Mouse (Mus musculus) hindbrain, embryonic 13.5 days (tissue): ENCODE data around the gene Mum1l1. TPM values are rescaled to one million over a fixed set of nuclear protein-coding genes. Genes with fewer than 3 reads are reported as not detected.
"Not testable (repeated sequence)": the region's sequence is repeated elsewhere in the genome, so short reads cannot be mapped to it uniquely, and the experiment has no call there.

Source experiments
- ATAC-seq: fragments of 200-750 bp; cut with Nextera tagmentation; 2 replicates; pipeline ENCODE4 v1.8.0; 2017; ENCODE audit warnings: moderate TSS enrichment; ENCODE audit not compliant: low FRiP score
- H3K27ac ChIP-seq: fragments of 300-500 bp; sonication (generic); 2 replicates; pipeline ENCODE4 v1.5.1; 2015; ENCODE audit warnings: inconsistent platforms, mild to moderate bottlenecking, moderate library complexity
- H3K27me3 ChIP-seq: fragments of 300-500 bp; sonication (generic); 2 replicates; pipeline ENCODE4 v1.6.1; 2015; ENCODE audit warnings: mild to moderate bottlenecking, inconsistent platforms
- H3K36me3 ChIP-seq: fragments of 300-500 bp; sonication (generic); 2 replicates; pipeline ENCODE4 v1.6.1; 2015; ENCODE audit warnings: mild to moderate bottlenecking, inconsistent platforms
- H3K4me1 ChIP-seq: fragments of 300-500 bp; sonication (generic); replicated peaks from 2 replicates; pipeline ENCODE4 v1.6.1; 2015; ENCODE audit warnings: inconsistent platforms
- H3K4me2 ChIP-seq: fragments of 300-500 bp; sonication (generic); 2 replicates; pipeline ENCODE4 v1.6.1; 2015; ENCODE audit warnings: inconsistent platforms, mild to moderate bottlenecking, moderate library complexity
- H3K4me3 ChIP-seq: fragments of 300-500 bp; sonication (generic); 2 replicates; pipeline ENCODE4 v1.5.1; 2015; ENCODE audit warnings: mild to moderate bottlenecking, inconsistent platforms
- H3K9ac ChIP-seq: fragments of 300-500 bp; sonication (generic); 2 replicates; pipeline ENCODE4 v1.6.1; 2015; ENCODE audit warnings: mild to moderate bottlenecking, inconsistent platforms
- H3K9me3 ChIP-seq: fragments of 300-500 bp; sonication (generic); 2 replicates; pipeline ENCODE4 v1.6.1; 2016; ENCODE audit warnings: inconsistent platforms
- WGBS: fragments of 180-500 bp; shearing (Covaris S2); methylation state at CpG from one replicate; pipeline ENCODE4 v1.1.7; 2015; 5-methylcytosine and 5-hydroxymethylcytosine counted together
- polyA plus RNA-seq: library from polyadenylated mRNA; unstranded; fragments of >200 nt; fragmentation: Nextera tagmentation; extraction: Ambion mirVana; gene quantifications from 2 replicates; pipeline ENCODE4 v1.2.1, GENCODE M21; 2015

Mum1l1 gene
- 7.6 and 9.7 TPM in 2 replicates for polyA plus RNA-seq

- H3K27ac ChIP-seq: no peak within 1 kb of the TSS
- WGBS: 8% methylated on average over 31 of the region's 31 CpGs
- H3K4me1 ChIP-seq: no peaks in the 10 kb centered on the region
- peak within 1 kb of the TSS; percentile 59 for H3K4me2 ChIP-seq
- peaks cover 3% of the 10 kb centered on the region; the same call in 1 of the 2 replicates for H3K27me3 ChIP-seq
- peak within 1 kb of the TSS; percentile 60; the same call in 1 of the 2 replicates for H3K9ac ChIP-seq
- H3K36me3 ChIP-seq: no peaks in the 10 kb centered on the region
- H3K4me3 ChIP-seq: peak within 1 kb of the TSS; percentile 47
- H3K9me3 ChIP-seq: no peaks in the 10 kb centered on the region
- ATAC-seq: peak; percentile 91
Observed at GRCm38 (mm10) chrX:139209829-139210225, at the start of gene Mum1l1. Gene Mum1l1 (plus strand): TSS chrX:139210042.

DNA sequence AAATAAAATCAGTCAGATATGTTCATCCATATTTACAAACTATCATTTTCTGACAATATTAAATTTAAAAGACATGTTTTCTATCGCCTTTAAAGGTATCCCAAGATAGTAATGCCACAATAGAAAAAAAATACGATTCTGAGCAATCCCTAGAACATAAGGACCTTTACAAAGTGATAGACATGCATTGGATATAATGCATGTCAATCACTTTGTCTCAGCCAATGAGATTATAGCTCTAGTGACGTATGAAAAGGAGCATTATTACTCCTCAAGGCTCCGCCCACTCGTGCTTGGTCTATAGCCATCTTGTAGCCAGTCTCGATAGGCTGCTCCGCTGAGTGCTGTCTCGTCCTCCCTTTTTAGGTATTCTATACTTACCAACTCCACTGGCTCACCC is 30.9 kb upstream of the Mum1l1 start, which contains the start of gene 4933428M09Rik:
Gene 4933428M09Rik (plus strand): TSS at position 301 of the 400 bp plus-strand sequence.
- Histone ChIP-seq H3K27ac (no peak within 1 kb of the TSS), H3K4me1 (no peaks in the 10 kb centered on the region), H3K9me3 (no peaks in the 10 kb centered on the region), H3K36me3 (no peaks in the 10 kb centered on the region), H3K4me2 (no peak within 1 kb of the TSS), H3K4me3 (no peak within 1 kb of the TSS), H3K9ac (no peak within 1 kb of the TSS), H3K27me3 (no peaks in the 10 kb centered on the region)
- ATAC-seq: no peak
- WGBS: 92% methylated on average over 8 of the region's 8 CpGs

DNA sequence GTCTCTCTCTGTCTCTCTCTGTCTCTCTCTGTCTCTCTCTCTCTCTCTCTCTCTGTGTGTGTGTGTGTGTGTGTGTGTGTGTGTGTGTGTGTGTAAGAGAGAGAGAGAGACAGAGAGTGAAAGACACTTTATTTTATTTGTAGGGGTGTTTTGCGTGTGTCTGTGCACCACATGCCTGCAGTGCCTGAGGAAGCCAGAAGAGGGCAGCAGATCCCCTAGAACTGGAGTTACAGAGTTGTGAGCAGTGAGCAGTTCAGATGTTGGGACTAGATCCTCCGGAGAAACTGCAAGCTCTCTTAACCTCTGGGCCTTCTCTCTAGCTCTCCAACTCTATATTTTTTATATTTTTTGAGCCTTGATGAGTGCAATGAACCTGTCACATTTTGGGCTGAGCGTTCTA is 18.3 kb upstream of the Mum1l1 start:
- not testable (repeated sequence) for H3K36me3 ChIP-seq, H3K4me1 ChIP-seq, H3K4me2 ChIP-seq, ATAC-seq, H3K9me3 ChIP-seq, H3K27ac ChIP-seq, H3K27me3 ChIP-seq, H3K9ac ChIP-seq, H3K4me3 ChIP-seq
- 97% methylated on average over 3 of the region's 3 CpGs for WGBS

- WGBS: 57% methylated on average over 1 of the region's 1 CpGs
- Histone ChIP-seq H3K9me3 (no peaks in the 10 kb centered on the region), H3K4me1 (no peaks in the 10 kb centered on the region), H3K9ac (no peak overlapping the region), H3K4me3 (no peak overlapping the region), H3K27me3 (peaks cover 3% of the 10 kb centered on the region; the same call in 1 of the 2 replicates), H3K36me3 (no peaks in the 10 kb centered on the region), H3K27ac (no peak overlapping the region), H3K4me2 (no peak overlapping the region)
- no peak for ATAC-seq
Observed at GRCm38 (mm10) chrX:139194572-139195279, 15.1 kb upstream of the Mum1l1 start.

- not testable (repeated sequence) for H3K9ac ChIP-seq, H3K27me3 ChIP-seq, H3K4me1 ChIP-seq, H3K9me3 ChIP-seq, H3K27ac ChIP-seq, H3K36me3 ChIP-seq
- ATAC-seq: 0 out of 2 replicates have a peak, but pooled peaks have one; percentile 36
- peak overlapping the region; percentile 47; the same call in 1 of the 2 replicates for H3K4me3 ChIP-seq
- WGBS: 81% methylated on average over 4 of the region's 4 CpGs
- peak overlapping the region; percentile 59 for H3K4me2 ChIP-seq
Observed at GRCm38 (mm10) chrX:139209191-139209828, 532 bp upstream of the Mum1l1 start.

DNA sequence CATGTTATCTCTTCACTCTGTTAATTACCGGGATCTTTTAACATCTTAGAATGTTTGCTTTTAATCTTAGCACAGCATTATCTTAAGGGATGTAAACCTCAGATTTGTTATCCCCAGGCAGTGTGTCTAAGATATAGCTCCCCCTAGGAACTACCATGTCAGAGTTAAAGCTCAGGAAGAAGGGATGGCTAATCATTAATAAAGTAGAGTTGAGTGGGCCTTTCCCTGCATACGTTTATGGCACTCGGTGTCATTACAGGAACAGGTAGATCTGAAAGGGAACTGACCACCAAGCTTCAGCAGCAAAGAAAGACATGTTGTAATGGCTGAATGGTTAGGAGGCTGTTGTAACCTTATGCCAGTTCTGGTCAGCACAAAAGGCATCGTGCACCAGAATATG is 4.9 kb downstream of the Mum1l1 start:
- 67% methylated on average over 4 of the region's 4 CpGs for WGBS
- Histone ChIP-seq H3K4me2 (no peak overlapping the region), H3K9me3 (no peaks in the 10 kb centered on the region), H3K4me3 (no peak overlapping the region), H3K27me3 (peaks cover 3% of the 10 kb centered on the region; the same call in 1 of the 2 replicates), H3K36me3 (no peaks in the 10 kb centered on the region), H3K9ac (no peak overlapping the region), H3K4me1 (no peaks in the 10 kb centered on the region), H3K27ac (no peak overlapping the region)
- no peak for ATAC-seq

DNA sequence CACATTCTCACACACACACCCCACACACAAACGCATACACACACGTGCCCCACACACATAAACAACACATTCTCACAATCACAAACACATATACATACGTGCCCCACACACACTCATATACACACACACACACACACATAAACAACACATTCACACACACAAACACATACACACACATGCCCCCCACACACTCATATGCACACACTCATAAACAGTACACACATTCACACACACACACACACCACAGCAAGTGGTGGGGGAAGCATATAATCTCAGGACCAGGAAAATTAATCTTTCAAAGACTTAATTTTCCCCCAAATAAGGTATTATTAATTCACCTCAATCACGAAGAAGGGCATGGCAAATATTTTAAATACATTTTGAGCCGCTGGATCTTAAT is 6.6 kb downstream of the Mum1l1 start:
- Histone ChIP-seq H3K27me3 (peaks cover 3% of the 10 kb centered on the region; the same call in 1 of the 2 replicates), H3K9ac (no peak overlapping the region), H3K36me3 (no peaks in the 10 kb centered on the region), H3K27ac (no peak overlapping the region), H3K9me3 (no peaks in the 10 kb centered on the region), H3K4me2 (peak overlapping the region; percentile 53), H3K4me1 (no peaks in the 10 kb centered on the region), H3K4me3 (peak overlapping the region; percentile 38; the same call in 1 of the 2 replicates)
- WGBS: 68% methylated on average over 5 of the region's 5 CpGs
- 0 out of 2 replicates have a peak, but pooled peaks have one; percentile 40 for ATAC-seq

GRCm38 (mm10) chrX:139216991-139217593 is 7.2 kb downstream of the Mum1l1 start:
- H3K9me3 ChIP-seq: no peaks in the 10 kb centered on the region
- no peak overlapping the region for H3K27ac ChIP-seq
- peaks cover 3% of the 10 kb centered on the region; the same call in 1 of the 2 replicates for H3K27me3 ChIP-seq
- H3K4me3 ChIP-seq: peak overlapping the region; percentile 38
- no peaks in the 10 kb centered on the region for H3K4me1 ChIP-seq
- ATAC-seq: peak; percentile 91
- no peak overlapping the region; the same call in 1 of the 2 replicates for H3K9ac ChIP-seq
- WGBS: 15% methylated on average over 22 of the region's 22 CpGs
- no peaks in the 10 kb centered on the region for H3K36me3 ChIP-seq
- peak overlapping the region; percentile 53 for H3K4me2 ChIP-seq

- peaks cover 3% of the 10 kb centered on the region; the same call in 1 of the 2 replicates for H3K27me3 ChIP-seq
- H3K27ac ChIP-seq: no peak overlapping the region
- 50% methylated on average over 10 of the region's 10 CpGs for WGBS
- H3K4me3 ChIP-seq: peak overlapping the region; percentile 38
- H3K4me1 ChIP-seq: no peaks in the 10 kb centered on the region
- H3K4me2 ChIP-seq: peak overlapping the region; percentile 53
- ATAC-seq: 0 out of 2 replicates have a peak, but pooled peaks have one; percentile 46
- no peak overlapping the region for H3K9ac ChIP-seq
- no peaks in the 10 kb centered on the region for H3K36me3 ChIP-seq
- no peaks in the 10 kb centered on the region for H3K9me3 ChIP-seq
Observed at GRCm38 (mm10) chrX:139217776-139218175, 7.9 kb downstream of the Mum1l1 start.

GRCm38 (mm10) chrX:139219017-139219416 is 9.2 kb downstream of the Mum1l1 start:
- Histone ChIP-seq H3K9me3 (no peaks in the 10 kb centered on the region), H3K27ac (no peak overlapping the region), H3K9ac (no peak overlapping the region), H3K4me1 (no peaks in the 10 kb centered on the region), H3K4me3 (no peak overlapping the region), H3K27me3 (no peaks in the 10 kb centered on the region; the same call in 1 of the 2 replicates), H3K4me2 (no peak overlapping the region), H3K36me3 (no peaks in the 10 kb centered on the region)
- ATAC-seq: no peak; the same call in 1 of the 2 replicates
- WGBS: 36% methylated on average over 2 of the region's 2 CpGs

GRCm38 (mm10) chrX:139220830-139221229 is 11.0 kb downstream of the Mum1l1 start:
- no peak for ATAC-seq
- Histone ChIP-seq H3K9ac (no peak overlapping the region), H3K27me3 (no peaks in the 10 kb centered on the region), H3K27ac (no peak overlapping the region), H3K4me2 (no peak overlapping the region), H3K9me3 (no peaks in the 10 kb centered on the region), H3K4me3 (no peak overlapping the region), H3K4me1 (no peaks in the 10 kb centered on the region), H3K36me3 (no peaks in the 10 kb centered on the region)
- 80% methylated on average over 4 of the region's 4 CpGs for WGBS

DNA sequence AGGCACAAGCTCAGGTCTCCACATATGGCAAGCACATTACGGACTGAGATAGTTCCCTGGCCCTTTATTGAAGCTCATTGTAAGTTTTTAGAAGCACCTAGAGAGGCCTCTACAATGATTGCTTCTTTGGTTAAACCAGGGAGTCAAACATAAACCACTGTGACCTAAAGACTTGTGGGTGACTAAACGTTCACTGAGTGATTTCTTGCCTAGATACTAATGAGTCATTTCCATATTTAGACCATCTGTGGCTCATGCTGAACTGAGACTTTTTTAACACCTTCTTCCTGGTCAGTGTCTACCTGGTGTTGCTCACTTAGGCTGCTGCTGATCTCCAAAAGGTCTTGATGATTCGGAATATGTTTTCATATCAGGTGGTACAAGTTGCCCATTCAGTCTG is 12.1 kb downstream of the Mum1l1 start:
- 72% methylated on average over 3 of the region's 3 CpGs for WGBS

More for the DNA sequence above, 12.1 kb downstream of the Mum1l1 start:
- H3K27me3 ChIP-seq: no peaks in the 10 kb centered on the region
- ATAC-seq: no peak
- no peak overlapping the region for H3K4me2 ChIP-seq
- no peaks in the 10 kb centered on the region for H3K9me3 ChIP-seq
- H3K27ac ChIP-seq: no peak overlapping the region
- no peaks in the 10 kb centered on the region for H3K36me3 ChIP-seq
- H3K4me1 ChIP-seq: no peaks in the 10 kb centered on the region
- H3K9ac ChIP-seq: no peak overlapping the region
- no peak overlapping the region for H3K4me3 ChIP-seq
